Comparison of ENCODE assay signal across 8 mouse cellular contexts in genomic region chr2:116975091-116975600, GRCm38 (mm10).
DNase-seq lines count a peak whose midpoint lies in the region; ATAC-seq and TF ChIP-seq lines count a peak whose summit lies in the region.

No protein-coding gene starts in this region.

- H3K4me1 ChIP-seq in bone marrow macrophage, adult 2 months (ENCODE audit: control insufficient read depth, insufficient read depth, low read length) = peaks cover 62% of the 10 kb centered on the region
- H3K4me1 ChIP-seq in forebrain, embryonic 16.5 days (replicated peaks; ENCODE audit: control insufficient read depth, insufficient read depth, low read length) = peaks cover 29% of the 10 kb centered on the region
- H3K4me1 ChIP-seq in intestine, embryonic 16.5 days (ENCODE audit: control insufficient read depth, insufficient read depth, low read length) = peaks cover 42% of the 10 kb centered on the region
- peaks cover 11% of the 10 kb centered on the region for H3K4me1 ChIP-seq in liver, embryonic 15.5 days (replicated peaks)

- DNase-seq in right cerebral cortex, postnatal 4 days = peak; percentile 53
- no peak for DNase-seq in right cerebral cortex, postnatal 10 days (ENCODE audit: low spot score in 2 of 2)

- peak overlapping the region; percentile 97 for H3K9ac ChIP-seq in forebrain, embryonic 16.5 days (replicated peaks; ENCODE audit: low read depth, low read length)
- H3K9ac ChIP-seq in intestine, embryonic 16.5 days (ENCODE audit: low read depth, low read length) = peak overlapping the region; percentile 85
- peak overlapping the region; percentile 32; the same call in 1 of the 2 replicates for H3K9ac ChIP-seq in liver, embryonic 15.5 days

- no peak for TF ChIP-seq POLR2A in bone marrow macrophage, adult 2 months (IDR thresholded peaks at IDR 0.05; ENCODE audit: borderline replicate concordance, low read depth, low read length)
- TF ChIP-seq POLR2A in myocyte (IDR thresholded peaks at IDR 0.05; ENCODE audit: insufficient read length, low read depth) = no peak

- no peaks in the 10 kb centered on the region for H3K79me2 ChIP-seq in myocyte (ENCODE audit: control insufficient read depth, insufficient read depth)

- H3K27ac ChIP-seq in bone marrow macrophage, adult 2 months (ENCODE audit: insufficient read depth, low read depth, low read length) = peak overlapping the region; percentile 99
- peak overlapping the region; percentile 94 for H3K27ac ChIP-seq in forebrain, embryonic 16.5 days (ENCODE audit: low read length)
- H3K27ac ChIP-seq in intestine, embryonic 16.5 days (ENCODE audit: low read length) = peak overlapping the region; percentile 85
- H3K27ac ChIP-seq in liver, embryonic 15.5 days (replicated peaks) = peak overlapping the region; percentile 41

- peak overlapping the region; percentile 73 for H3K4me3 ChIP-seq in bone marrow macrophage, adult 2 months (ENCODE audit: insufficient read depth, low read length)
- peak overlapping the region; percentile 66 for H3K4me3 ChIP-seq in forebrain, embryonic 16.5 days (replicated peaks; ENCODE audit: low read length)
- H3K4me3 ChIP-seq in intestine, embryonic 16.5 days (ENCODE audit: low read length) = peak overlapping the region; percentile 64
- peak overlapping the region; percentile 51 for H3K4me3 ChIP-seq in liver, embryonic 15.5 days (replicated peaks)
- peak overlapping the region; percentile 32 for H3K4me3 ChIP-seq in myocyte

- peak overlapping the region; percentile 9 for H3ac ChIP-seq in myocyte (ENCODE audit: control insufficient read depth, insufficient read length)

- TF ChIP-seq CTCF in bone marrow macrophage, adult 2 months (IDR thresholded peaks at IDR 0.05; ENCODE audit: low read depth, low read length) = no peak

- under 1% methylated on average over 14 of the region's 14 CpGs for WGBS in forebrain, embryonic 16.5 days
- 4% methylated on average over 14 of the region's 14 CpGs for WGBS in intestine, embryonic 16.5 days
- 4% methylated on average over 14 of the region's 14 CpGs for WGBS in liver, embryonic 15.5 days (ENCODE audit: insufficient replicate concordance)

- H3K9me3 ChIP-seq in forebrain, embryonic 16.5 days (ENCODE audit: control insufficient read depth, low read length) = no peaks in the 10 kb centered on the region
- H3K9me3 ChIP-seq in intestine, embryonic 16.5 days (ENCODE audit: control insufficient read depth, low read length) = no peaks in the 10 kb centered on the region
- H3K9me3 ChIP-seq in liver, embryonic 15.5 days (replicated peaks) = no peaks in the 10 kb centered on the region

- H3K4me2 ChIP-seq in forebrain, embryonic 16.5 days (ENCODE audit: low read length) = peak overlapping the region; percentile 84
- peak overlapping the region; percentile 76 for H3K4me2 ChIP-seq in intestine, embryonic 16.5 days (ENCODE audit: low read depth, low read length)
- peak overlapping the region; percentile 71 for H3K4me2 ChIP-seq in liver, embryonic 15.5 days
- peak overlapping the region; percentile 87 for H3K4me2 ChIP-seq in myocyte (ENCODE audit: low read depth)

- no peaks in the 10 kb centered on the region for H3K27me3 ChIP-seq in forebrain, embryonic 16.5 days (replicated peaks; ENCODE audit: control insufficient read depth, insufficient read depth, low read length)
- H3K27me3 ChIP-seq in intestine, embryonic 16.5 days (replicated peaks; ENCODE audit: control insufficient read depth, insufficient read depth, low read length) = no peaks in the 10 kb centered on the region
- peaks cover 36% of the 10 kb centered on the region for H3K27me3 ChIP-seq in liver, embryonic 15.5 days
- no peaks in the 10 kb centered on the region for H3K27me3 ChIP-seq in myocyte (ENCODE audit: control insufficient read depth, insufficient read depth, insufficient read length)

- ATAC-seq in forebrain, embryonic 16.5 days = no peak; the same call in 1 of the 2 replicates
- ATAC-seq in intestine, embryonic 16.5 days = peak; percentile 12
- ATAC-seq in liver, embryonic 15.5 days (ENCODE audit: insufficient read depth) = no peak; the same call in 1 of the 2 replicates
- no peak for ATAC-seq in erythroblast, adult 5-6 weeks (replicated peaks; ENCODE audit: low FRiP score, poor library complexity, severe bottlenecking)

- H3K36me3 ChIP-seq in forebrain, embryonic 16.5 days (ENCODE audit: control insufficient read depth, insufficient read depth) = no peaks in the 10 kb centered on the region
- no peaks in the 10 kb centered on the region for H3K36me3 ChIP-seq in intestine, embryonic 16.5 days (ENCODE audit: control insufficient read depth, insufficient read depth, low read length)
- H3K36me3 ChIP-seq in liver, embryonic 15.5 days (replicated peaks) = no peaks in the 10 kb centered on the region
- no peaks in the 10 kb centered on the region for H3K36me3 ChIP-seq in myocyte (ENCODE audit: control insufficient read depth, insufficient read depth)

TF ChIP-seq in myocyte, 11 proteins besides CTCF, POLR2A, EP300 and RAD21:
- no peak for TF ChIP-seq USF1 (IDR thresholded peaks at IDR 0.05; ENCODE audit: low read depth)
- TF ChIP-seq SRF (IDR thresholded peaks at IDR 0.05; ENCODE audit: control insufficient read depth, insufficient read length, low read depth) = no peak
- TF ChIP-seq CEBPB (IDR thresholded peaks at IDR 0.05; ENCODE audit: insufficient read depth, poor library complexity, severe bottlenecking) = no peak
- no peak for TF ChIP-seq MAX (IDR thresholded peaks at IDR 0.05; ENCODE audit: low read depth)
- no peak for TF ChIP-seq TCF3 (IDR thresholded peaks at IDR 0.05; ENCODE audit: insufficient read length, low read depth)
- TF ChIP-seq TCF12 (IDR thresholded peaks at IDR 0.05; ENCODE audit: insufficient read depth, poor library complexity, severe bottlenecking) = no peak
- TF ChIP-seq MYOG (IDR thresholded peaks at IDR 0.05; ENCODE audit: control insufficient read depth in 1 of 3, insufficient read depth in 1 of 3, insufficient read length in 2 of 3, low read depth in 2 of 3) = no peak
- no peak for TF ChIP-seq POLR2AphosphoS2 (IDR thresholded peaks at IDR 0.05; ENCODE audit: insufficient read length, low read depth)
- TF ChIP-seq MYOD1 (IDR thresholded peaks at IDR 0.05; ENCODE audit: control insufficient read depth in 1 of 3, insufficient read length in 2 of 3, low read depth in 2 of 3) = no peak
- TF ChIP-seq REST (IDR thresholded peaks at IDR 0.05; ENCODE audit: insufficient read depth, insufficient read length) = no peak
- no peak for TF ChIP-seq E2F4 (IDR thresholded peaks at IDR 0.05; ENCODE audit: insufficient read depth)

Comparison
In these comparisons a context has a peak if more than half of its experiments do, and no peak if none do; other contexts are left out.
1. H3K27ac ChIP-seq: peak in every context shown above with its lines; median percentile 99 in bone marrow macrophage, adult 2 months; 94 in forebrain, embryonic 16.5 days; 85 in intestine, embryonic 16.5 days; 41 in liver, embryonic 15.5 days.
2. H3K9ac ChIP-seq: peak in every context shown above with its lines; median percentile 97 in forebrain, embryonic 16.5 days; 85 in intestine, embryonic 16.5 days; 32 in liver, embryonic 15.5 days.